Mouse (Mus musculus) mature B cell (primary cell): ENCODE data around the gene Wdfy3.
"Not testable (repeated sequence)": the region's sequence is repeated elsewhere in the genome, so short reads cannot be mapped to it uniquely, and the experiment has no call there.

Experiments used
- in situ Hi-C: fragments of 300-500 bp; cut with MboI; formaldehyde crosslinking; loops from 2 replicates; pipeline ENCODE4 v1.14.3; 2019

Wdfy3 gene

GRCm38 (mm10) chr5:101885039-101885438 lies 184.7 kb downstream of the Wdfy3 start:
- in situ Hi-C loops, result no loop called here

DNA sequence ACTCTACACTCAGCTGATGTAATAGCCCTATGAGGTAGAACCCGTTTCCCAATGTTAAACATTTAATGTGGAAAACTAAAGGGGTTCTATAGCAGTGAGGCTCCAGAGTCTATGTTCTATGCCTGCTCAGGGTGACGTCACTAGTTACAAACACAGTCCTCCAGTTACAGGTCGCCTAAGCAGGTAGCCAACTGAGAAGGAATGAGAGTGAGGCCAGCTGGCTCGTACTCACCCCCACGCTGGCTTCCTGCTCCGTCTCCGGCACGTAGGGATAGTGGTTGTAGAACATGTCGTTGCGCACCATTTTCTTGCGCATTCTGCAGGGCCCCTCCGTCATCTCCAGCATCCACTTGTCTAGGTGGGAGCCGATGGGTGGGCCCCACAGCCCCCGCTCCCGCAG lies 187.5 kb downstream of the Wdfy3 start:
- in situ Hi-C loops, result no loop called here

DNA sequence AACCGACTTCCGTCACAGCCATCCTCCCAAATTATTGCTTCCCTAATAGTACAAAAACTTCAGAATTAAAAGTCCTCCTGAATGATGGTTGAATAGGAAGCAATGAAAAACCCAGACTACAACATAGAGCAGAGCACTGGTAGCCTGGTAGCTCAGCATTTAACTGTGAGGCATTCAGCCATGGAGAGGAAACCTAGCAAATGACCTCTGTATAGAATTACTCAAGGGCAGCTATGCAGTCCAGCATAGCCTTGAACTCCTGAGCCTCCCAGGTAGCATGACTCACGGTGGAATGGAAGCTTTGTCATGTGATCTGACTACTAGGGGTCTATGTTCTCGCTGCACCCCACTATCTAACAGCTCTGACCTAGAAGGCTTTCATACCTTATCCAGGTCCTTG lies 189.8 kb downstream of the Wdfy3 start:
- in situ Hi-C loops, result no loop called here

GRCm38 (mm10) chr5:101878403-101878802 lies 191.3 kb downstream of the Wdfy3 start:
- in situ Hi-C loops, result no loop called here

GRCm38 (mm10) chr5:101876185-101876584 lies 193.5 kb downstream of the Wdfy3 start:
- in situ Hi-C loops, result no loop called here

GRCm38 (mm10) chr5:101866722-101867121 lies 203.0 kb downstream of the Wdfy3 start:
- in situ Hi-C loops, result no loop called here

DNA sequence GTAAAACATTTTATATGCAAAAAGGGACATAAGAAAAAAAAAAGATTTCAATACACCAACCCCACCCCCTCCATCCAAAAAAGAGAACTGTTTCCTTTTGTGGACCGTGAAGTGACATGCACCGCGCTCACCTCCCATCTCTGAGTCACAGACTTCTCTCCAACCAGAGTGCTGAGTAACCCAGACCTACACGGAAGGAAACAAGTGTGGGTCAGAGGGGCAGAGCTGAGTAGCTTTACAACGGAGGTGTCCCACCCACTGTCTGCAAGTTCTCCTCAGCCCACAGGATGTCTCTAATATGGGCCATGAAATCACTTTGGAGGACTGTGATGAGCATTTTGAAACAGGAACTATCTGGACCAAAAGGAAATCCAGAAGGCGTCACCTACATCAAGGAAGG lies 205.8 kb downstream of the Wdfy3 start:
- in situ Hi-C loops, result no loop called here

DNA sequence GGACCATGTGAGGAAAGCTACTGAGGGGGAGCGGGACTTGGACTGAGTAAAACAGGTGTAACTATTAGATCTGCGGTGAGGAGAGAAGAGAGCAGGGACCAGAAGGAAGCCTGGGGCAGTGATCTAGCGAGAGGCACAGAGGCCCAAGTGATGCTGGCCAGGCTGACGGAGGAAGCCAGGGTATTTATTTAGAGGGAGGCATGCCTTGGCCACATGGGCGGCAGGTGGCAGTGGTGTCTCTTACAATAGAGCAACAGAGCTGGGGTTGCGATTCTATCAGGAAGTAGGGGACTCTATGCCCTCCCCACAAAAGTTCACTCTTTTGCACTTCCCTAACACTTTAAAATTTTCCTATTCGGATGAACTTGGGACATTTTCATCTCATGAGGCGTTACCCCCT lies 207.1 kb downstream of the Wdfy3 start:
- in situ Hi-C loops, result no loop called here

- in situ Hi-C loops, result no loop called here
Measured at GRCm38 (mm10) chr5:101861786-101862571, 207.7 kb downstream of the Wdfy3 start.

DNA sequence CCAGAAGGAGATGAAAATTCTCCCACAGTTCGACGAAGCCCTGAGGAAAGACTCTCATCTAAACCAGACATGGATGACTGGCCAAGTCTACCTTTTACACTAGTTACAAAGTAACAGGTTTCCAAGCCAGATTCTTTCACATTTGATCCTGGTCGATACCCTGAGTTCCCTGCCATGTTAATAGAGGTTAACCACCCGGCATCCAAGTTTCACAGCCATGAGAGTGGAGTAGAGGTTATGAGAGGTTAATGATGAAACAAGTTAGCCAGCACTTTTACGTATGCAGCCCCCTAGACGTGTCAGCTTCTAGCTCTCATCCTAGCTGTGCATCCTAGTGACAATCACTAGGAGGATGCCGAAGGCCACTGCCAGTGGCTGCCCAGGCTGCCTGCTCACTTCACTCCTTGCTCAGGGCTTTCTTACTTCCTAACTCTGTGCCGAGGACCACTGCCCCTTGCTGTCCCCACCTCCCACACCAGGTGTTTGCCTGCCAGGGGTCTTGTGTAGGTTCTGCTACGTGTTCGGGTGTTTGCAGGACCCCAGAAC lies 210.8 kb downstream of the Wdfy3 start:
- in situ Hi-C loops, result no loop called here

DNA sequence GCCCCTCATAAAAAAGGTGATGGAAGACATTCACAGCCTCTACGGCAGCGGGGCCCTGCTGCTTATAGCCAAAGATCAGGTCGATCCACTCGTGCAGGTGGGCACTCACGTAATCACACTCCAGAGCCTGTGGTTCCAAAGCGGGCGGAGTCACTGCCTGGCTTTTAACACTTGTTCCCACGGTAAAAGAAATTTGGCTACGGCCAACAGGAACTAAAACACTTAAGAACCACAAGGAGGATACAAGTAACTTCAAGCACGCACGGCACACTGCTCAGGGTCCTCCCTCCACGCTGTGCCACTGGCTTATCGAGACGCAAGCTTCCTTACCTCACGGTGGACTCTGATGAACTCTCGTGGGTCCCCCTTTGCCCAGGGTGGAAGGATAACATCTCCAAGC lies 214.2 kb downstream of the Wdfy3 start:
- in situ Hi-C loops, result no loop called here

DNA sequence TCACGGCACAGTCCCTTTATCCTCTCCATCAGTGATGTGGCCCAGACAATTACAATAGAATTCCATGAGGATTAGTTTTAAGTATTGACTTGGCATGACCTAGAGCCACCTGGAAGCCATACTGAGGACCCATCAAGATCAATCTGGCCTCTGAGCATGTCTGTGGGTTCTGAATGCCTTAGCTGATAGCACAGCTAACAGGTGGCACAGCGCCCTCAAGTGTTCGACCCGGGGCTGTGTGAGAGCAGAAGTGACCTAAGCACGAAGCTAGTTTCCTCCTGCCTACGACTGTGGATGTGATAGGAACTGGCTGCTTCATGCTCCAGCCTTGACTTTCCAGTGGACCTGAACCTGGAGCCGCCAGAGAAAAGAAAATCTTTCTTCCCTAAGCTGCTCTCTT lies 215.1 kb downstream of the Wdfy3 start:
- in situ Hi-C loops, result no loop called here

- in situ Hi-C loops, result no loop called here
Measured at GRCm38 (mm10) chr5:101854100-101854499, 215.6 kb downstream of the Wdfy3 start.

- in situ Hi-C loops, result no loop called here
Measured at GRCm38 (mm10) chr5:101852116-101852680, 217.5 kb downstream of the Wdfy3 start.

- in situ Hi-C loops, result no loop called here
Measured at GRCm38 (mm10) chr5:101851133-101851532, 218.6 kb downstream of the Wdfy3 start.

GRCm38 (mm10) chr5:101847762-101848161 lies 222.0 kb downstream of the Wdfy3 start:
- in situ Hi-C loops, result no loop called here

DNA sequence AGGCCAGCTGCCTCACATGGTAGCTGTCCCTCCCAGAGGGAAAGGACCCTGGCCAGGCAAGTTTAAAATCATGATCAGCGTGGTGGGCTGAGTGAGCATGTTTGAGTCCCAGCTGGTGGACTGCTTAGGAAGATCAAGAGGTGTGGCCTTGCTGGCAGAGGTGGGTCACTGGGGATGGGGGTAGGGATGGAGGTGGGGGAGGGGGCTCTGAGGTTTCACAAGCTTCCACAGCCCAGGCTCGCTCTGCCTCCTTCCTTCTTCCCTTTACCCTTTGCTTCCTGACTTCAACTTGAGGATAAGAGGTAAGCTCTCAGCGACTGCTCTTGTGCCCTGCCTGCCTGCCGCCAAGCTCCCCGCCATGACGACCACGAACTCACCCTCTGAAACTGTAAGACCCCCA lies 222.4 kb downstream of the Wdfy3 start:
- in situ Hi-C loops, result no loop called here

DNA sequence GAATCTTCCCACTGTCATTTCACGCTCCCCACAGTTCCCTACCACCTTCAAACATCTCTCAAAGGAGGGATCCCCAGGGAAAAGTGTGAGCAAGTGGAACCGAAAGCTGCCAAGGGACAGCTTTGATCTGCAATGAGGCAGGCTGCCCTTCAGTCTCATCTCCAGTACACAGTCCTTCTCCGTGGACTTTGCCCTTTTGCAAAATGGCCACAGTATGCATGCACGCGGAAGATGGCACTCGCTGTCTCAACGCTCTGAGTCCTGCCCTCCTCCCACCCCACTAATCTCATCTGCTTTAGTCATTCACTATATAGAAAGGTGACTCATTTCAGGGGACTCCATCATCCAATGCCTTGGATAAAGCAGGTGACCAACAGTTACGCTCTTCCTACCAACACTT lies 223.8 kb downstream of the Wdfy3 start:
- in situ Hi-C loops, result no loop called here

- in situ Hi-C loops, result no loop called here
Measured at GRCm38 (mm10) chr5:101845011-101845410, 224.7 kb downstream of the Wdfy3 start.

DNA sequence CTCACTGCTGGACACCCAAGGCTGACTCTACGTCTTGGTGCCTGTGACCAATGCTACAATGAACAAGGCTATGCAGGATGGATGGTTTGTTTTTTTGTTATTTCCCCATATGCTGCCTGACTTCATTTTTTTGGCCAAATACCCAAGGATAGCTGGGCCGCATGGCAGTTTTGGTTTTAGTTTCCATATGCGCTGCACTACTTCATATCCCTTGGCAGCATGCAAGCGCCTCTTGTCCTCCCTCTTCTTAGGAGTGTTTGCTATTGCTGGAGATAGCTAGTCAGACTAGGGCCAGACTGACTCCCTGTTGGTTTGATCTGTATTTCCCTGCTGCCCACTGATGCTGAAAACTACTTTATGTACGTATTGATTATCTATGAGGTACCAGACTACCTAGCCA lies 229.2 kb downstream of the Wdfy3 start:
- in situ Hi-C loops, result no loop called here

DNA sequence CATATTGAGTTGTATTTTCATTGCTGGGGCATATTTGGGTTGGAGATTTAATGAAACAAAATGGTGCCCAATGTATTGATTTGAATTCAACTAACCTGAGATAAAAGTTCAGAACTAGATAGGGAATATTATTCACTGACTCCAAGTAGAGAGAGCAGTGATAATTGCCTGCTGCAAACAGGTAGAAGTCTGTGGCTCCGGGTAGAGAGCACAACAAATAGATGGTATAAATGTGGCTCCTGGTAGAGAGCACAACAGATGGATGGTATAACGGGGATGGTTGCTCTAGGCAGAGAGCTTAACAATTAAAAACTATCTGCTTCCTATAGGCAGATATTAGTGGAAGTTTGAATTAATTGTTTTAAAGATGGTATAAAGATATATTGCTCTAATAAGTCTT lies 232.1 kb downstream of the Wdfy3 start:
- in situ Hi-C loops, result not testable (repeated sequence)

DNA sequence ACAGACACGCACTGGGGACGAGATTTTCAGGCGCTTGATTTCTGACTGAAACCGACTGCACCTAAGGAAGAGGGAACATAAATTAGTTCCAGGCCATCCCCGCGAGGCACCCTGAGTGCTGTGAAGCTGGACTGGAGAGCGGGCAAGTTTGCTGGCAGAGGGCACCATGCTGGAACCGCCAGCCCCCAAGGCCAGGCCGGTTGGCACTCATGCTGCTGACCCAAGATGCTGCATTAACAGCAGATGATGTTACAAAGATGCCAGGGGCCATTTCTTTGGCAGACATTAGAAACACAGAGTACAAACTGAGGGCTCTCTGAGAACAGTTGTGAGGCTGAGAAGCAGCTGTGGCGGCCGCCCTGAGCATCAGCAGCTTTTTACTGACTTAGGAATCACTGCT lies 233.5 kb downstream of the Wdfy3 start:
- in situ Hi-C loops, result no loop called here

GRCm38 (mm10) chr5:101833875-101834274 lies 235.8 kb downstream of the Wdfy3 start:
- in situ Hi-C loops, result no loop called here

DNA sequence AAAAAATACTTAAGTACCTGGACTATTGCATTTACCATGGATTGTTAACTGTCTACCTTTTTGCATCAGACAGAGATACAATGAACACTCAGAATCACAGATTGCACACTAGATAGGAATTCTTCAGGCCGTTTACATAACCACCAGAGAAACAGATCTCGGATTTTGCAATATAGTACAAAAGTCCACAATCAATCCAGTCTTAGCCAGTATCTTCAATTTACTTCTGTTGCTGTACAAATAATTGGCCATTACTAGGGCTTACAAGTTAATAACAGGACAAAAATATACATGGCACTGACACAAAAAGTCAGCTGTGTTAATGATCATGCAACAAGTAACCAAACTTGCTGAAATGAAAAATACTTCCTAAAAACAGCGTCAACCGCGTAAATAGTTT lies 236.7 kb downstream of the Wdfy3 start:
- in situ Hi-C loops, result no loop called here
